Mouse (Mus musculus): ENCODE measurements at regions not wholly inside any gene's neighbourhood (a gene's known extent, or its start where the extent isn't known, plus 50 kb on each side); places are given as distances from the start of the nearest gene placed in this dataset.
A peak's percentile ranks its signal among the peaks of the same experiment; 100 is the strongest.

DNA sequence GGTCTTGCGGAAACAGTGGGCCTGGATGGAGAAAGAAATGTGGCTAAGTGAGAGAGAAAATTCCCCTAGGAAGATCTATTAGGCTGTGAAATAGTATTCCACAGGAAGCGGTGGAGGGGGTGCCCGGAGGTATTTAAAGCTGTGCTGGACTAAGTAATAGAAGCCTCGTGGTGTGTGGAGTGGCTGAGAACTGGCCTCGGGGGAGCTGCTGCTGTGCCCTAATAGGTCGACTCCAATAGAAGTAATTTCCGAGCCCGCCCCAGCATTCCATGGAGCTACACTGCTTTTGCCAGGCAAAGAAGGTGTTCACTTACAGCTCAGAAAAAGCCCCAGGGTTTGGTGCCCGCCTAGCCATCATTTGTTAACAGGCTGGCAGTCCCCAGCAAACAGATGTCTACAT lies 317.1 kb upstream of the Zmiz1 start:
- no peak for DNase-seq

DNA sequence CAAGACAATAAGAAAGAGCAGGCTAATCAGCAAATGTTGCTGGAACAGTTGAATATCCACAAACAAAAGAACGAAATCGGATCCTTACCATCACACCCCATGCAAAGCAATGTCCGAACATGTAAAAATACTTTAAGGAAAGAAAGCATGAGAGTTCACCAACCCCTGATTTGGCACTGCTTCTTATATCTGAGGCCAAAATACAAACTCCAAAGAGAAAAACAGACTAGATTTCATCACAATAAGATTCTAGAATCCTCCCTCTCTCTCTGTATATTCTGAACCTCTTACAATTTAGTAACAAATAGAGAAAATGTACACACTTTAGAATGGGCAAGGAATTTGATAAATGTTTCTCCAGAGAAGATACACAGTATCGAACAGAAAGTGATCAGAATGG lies 315.9 kb upstream of the Zmiz1 start:
- DNase-seq, result no peak

DNA sequence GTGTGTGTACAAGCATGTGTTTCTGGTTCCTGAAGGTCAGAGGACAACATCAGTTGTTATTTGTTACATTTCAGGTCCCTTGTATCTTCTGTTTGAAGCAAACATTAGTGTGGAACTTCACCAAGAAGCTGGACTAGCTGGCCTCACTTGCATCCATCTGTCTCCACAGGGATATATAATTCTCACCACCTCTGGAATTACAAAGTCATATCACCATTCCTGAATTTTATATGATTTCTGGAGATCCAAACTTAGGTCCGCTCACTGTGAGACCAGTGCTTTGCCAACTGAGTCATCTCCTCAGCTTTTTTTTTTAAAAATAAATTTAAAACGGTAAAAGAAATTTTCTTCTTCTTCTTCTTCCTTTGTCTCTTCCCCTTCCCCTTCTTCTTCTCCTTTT lies 311.3 kb upstream of the Zmiz1 start:
- DNase-seq, result no peak

- no peak for DNase-seq
Observed at GRCm38 (mm10) chr14:25150968-25151367, 308.0 kb upstream of the Zmiz1 start.

DNA sequence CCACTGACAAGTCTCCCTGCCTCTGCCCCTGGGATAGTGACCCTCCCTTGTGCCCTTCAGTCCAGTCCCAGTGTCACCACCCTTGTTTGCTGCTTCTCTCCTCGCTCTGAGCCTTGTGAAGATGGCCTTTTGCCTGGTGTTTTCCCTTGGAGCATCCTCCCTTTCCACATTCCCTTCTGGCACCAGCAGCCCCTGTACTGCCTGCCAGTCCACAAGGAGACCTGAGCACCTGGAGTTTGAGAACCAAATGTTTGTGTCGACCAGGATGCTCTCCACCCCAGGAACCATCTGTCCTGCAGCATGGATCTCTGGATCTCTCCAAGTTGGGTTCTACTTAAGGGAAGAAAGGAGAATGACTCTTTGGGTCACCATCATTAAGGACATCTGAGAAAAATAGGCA lies 307.5 kb upstream of the Zmiz1 start:
- DNase-seq, result no peak

DNA sequence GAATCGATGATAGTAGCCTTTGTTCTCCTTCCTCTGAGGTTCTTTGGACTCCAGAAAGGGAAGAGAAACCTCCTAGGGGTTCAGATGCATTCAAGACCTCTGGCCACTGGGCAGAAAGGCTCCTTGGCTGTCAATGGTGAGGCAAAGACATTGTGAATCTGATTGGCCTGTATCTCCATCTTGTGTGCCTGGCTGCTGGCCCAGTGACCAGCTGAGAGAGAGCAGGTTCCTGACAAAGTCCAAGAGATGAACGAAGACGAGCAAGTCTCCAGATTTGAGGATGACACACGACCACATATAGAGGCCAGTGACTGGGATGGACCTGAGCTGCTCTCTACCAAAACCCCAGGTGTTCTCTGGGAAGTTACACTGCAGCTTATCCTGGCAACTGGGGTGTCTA lies 305.4 kb upstream of the Zmiz1 start:
- no peak for DNase-seq

- DNase-seq, result no peak
Observed at GRCm38 (mm10) chr14:25154180-25154579, 304.8 kb upstream of the Zmiz1 start.

- no peak for DNase-seq
Observed at GRCm38 (mm10) chr14:25155008-25155783, 303.8 kb upstream of the Zmiz1 start.

- DNase-seq, result no peak
Observed at GRCm38 (mm10) chr14:25156171-25156570, 302.8 kb upstream of the Zmiz1 start.

GRCm38 (mm10) chr14:25161684-25162321 lies 297.2 kb upstream of the Zmiz1 start:
- DNase-seq, result no peak

DNA sequence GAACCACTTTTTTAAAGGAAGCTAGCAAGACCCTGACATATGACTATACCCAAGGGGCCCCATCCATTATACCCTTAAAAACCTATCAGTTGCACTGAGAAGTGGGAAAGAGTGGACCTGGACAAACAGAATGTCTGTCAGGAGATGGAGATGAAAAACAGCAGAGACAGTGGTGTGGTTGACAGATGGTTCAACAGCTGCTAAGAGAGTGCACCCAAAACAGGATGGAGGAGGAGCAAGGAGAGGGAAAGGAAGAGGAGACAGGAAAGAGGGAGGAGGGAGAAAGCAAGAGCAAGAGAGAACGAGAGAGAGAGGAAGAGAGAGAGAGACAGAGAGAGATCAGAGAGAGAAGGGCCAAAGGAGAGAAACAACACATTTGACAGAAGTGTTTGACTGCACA lies 292.8 kb upstream of the Zmiz1 start:
- DNase-seq, result no peak

GRCm38 (mm10) chr14:25167604-25168003 lies 291.4 kb upstream of the Zmiz1 start:
- peak; percentile 29 for DNase-seq

DNA sequence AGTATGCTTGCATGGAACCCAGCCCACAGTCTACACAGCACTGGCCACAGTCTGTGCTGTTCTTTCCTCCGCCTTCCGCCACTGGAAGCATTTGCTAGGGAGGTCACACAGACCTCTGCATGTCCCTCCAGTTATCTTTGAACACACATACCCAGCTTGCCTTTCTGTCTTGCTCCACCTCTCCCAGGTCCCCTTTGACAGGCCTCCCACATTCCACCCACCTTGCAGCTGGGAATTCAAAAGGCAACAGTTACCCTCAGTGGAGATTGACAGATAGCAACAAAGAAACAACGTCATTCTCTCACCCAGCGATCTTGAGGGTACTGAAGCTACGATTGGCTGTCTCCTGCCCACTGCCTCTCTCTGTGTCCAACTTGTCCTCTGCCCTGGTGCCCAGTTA lies 290.7 kb upstream of the Zmiz1 start:
- no peak for DNase-seq

DNA sequence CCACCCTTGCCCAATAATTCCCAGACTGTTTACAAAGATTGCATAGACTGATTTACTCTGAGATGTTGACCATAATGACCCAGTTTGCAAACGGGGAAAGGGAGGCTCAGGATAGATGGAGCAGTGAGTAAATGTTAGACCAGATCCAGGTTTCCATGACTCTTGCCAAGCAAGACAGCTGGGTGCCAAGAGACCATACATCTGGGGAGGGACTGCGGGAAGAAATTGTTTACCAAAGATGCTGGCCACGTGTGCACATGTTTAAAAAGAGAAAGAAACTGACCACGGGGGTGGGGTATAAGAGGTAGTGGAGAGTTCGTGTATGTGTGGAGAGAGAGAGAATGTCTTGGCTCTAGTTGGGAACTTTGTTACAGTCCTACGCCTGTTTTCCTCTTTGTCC lies 285.7 kb upstream of the Zmiz1 start:
- no peak for DNase-seq

DNA sequence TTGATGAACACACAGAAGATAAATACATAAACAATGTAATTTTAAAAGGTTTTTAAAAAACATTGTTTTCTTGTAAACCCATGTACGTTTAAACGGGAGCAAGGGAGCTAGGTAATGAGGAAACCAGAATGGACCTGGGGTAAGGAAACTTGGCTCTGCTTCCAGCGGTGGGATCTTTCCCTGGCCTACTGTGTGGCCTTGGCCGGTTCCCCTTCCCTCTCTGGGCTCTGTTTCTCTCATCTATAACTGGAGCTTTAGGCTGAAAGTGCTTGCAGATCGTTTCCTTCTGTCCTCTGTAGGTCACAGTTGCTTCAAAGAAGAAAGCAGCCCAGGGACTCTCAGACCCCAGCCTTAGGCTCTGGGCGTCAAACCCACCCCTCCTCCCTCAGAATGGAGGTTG lies 285.1 kb upstream of the Zmiz1 start:
- DNase-seq, result no peak

DNA sequence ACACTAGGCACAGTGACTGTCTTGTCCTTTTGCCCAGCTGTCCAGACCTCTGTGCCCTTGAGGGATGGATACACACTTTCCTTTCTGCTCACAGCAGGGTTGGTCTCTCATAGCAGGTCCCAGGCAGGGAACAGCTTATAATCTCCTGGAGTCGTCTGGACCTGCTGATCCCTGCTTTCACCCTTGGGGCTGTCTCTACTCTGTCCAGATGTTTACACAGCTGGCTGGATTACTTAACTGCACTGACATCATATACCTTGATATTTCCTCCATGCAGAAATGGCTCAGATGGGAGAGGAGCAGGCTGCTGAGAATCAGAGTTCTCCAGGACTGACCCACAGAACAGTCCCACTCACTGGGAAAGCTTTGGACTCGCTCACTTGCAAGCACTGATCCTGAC lies 284.6 kb upstream of the Zmiz1 start:
- no peak for DNase-seq

DNA sequence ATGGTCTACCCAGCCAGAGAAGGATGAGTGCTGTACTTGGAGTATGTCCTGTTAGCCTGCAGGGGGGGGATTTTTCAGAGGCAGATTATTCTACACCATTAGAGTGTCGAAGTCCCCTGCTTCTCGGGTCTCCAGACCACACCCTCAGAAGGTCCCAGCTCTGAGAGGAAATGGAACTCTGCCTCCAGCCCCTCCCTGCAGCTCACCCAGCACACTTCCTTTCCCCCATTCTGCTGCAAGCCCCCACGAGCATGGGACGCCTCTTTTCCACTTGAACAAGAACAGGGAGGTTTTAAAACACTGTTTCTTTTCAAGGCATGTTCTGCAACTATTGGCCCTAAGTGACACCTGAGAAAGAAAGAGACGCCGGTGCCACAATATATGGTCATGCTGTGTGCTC lies 282.8 kb upstream of the Zmiz1 start:
- no peak for DNase-seq

GRCm38 (mm10) chr14:25180126-25180525 lies 278.9 kb upstream of the Zmiz1 start:
- DNase-seq, result no peak

DNA sequence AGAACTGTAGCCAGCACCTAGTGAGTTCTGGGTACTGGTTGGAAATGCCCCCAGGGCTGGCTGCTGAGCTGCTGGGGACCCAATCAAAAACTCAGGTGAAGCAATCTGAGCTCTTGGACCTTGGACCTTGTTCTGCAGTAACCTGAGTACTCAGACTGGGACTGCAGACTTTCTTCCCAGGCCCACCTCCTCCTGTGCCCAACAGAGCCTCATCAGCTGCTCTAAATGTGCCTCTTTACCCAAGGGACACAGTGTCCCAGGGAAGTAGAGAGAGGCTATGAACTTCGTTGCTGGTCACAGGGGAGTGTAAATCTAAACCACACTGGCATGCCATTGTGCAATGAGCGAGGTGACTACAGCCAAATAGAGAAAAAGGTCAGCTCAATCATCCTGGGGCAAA lies 277.6 kb upstream of the Zmiz1 start:
- no peak for DNase-seq

GRCm38 (mm10) chr14:25184042-25184441 lies 274.9 kb upstream of the Zmiz1 start:
- no peak for DNase-seq

- DNase-seq, result no peak
Observed at GRCm38 (mm10) chr14:25184875-25185274, 274.1 kb upstream of the Zmiz1 start.

DNA sequence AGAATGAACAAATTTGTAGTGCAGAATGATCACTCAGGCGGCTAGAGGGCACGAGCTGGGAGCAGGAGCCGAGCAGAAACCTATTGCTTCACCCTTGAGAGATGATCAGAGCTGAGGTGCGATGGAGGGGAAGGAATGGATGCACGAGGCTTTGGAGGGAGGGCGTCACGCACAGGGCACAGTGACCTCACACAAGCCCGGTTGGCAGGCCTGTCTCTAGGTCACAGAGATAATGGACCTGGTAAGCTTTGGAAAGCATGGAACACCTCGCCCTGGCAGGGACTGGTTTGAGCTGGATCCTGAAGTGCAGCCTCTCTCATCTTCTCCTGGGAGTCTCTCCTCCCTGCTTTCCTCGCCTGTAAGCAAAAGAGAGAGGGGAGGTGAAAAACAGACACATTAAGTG lies 273.4 kb upstream of the Zmiz1 start:
- DNase-seq, result no peak

GRCm38 (mm10) chr14:25185959-25186771 lies 272.8 kb upstream of the Zmiz1 start:
- DNase-seq, result no peak

DNA sequence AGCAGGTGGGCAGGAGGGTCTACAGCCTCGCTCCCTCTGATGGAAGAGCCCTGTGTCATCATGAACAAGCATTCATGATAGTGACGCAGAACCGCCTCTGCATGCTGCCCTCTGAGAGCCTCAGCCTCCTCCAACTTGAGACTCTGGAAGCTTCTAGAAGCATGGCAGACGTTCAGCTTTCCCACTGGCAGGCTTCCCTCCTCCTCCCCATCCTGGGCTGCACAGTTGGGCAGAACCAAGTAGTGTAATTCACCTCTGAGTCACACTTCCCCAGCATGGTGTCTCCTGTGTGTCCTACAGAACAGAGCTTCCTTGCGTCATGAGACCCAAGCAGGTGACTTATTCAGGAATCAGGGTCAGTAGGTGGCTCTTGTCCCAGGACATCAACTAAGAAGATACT lies 271.3 kb upstream of the Zmiz1 start:
- DNase-seq, result peak; percentile 15

Measured in lung, postnatal 14 days (tissue).